ENCODE assay signal across 8 mouse cellular contexts in the genomic region with DNA sequence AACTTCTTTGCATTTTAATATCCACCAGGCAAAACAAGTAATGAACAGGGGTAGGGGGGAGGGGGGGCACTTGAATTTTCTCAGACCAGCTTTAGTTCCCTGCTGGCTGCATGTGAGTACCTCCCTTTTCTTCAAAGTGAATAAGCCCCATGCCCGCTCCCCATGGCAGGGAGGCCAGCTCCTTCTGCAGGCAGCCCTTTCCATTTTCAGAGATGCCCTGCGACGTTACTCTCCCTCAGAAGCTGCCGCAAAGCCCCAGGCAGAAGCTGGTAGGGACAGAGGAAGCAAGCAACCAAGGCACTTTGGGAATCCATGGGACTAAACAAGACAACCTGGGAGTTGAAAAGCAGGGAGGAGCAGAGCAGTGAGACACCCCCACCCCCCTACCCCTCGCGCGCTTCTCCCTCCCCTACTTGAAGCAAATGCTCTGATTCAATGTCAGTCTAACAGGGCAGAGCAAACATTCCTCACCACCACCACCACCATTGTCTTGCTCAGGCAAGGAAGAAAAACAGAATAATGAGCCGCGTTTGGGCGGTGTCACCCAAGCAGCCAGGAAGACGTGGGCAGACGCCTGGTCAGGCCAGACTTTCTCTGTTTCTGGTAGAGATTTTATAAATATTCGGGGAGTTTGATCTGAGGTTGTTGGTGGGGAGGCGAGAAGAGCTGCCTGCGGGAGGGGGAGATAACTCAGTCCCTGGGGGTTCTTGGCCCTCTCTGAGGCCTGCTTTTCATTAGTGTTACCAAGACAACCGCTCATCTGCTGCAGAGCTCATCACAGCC.
DNase-seq lines count a peak whose midpoint lies in the region; ATAC-seq and TF ChIP-seq lines count a peak whose summit lies in the region.

No protein-coding gene starts in this region.

- H3K4me1 ChIP-seq in liver, postnatal 0 days (ENCODE audit: insufficient read depth), result no peaks in the 10 kb centered on the region; the same call in 1 of the 2 replicates
- H3K4me1 ChIP-seq in heart, postnatal 0 days (ENCODE audit: control insufficient read depth, insufficient read depth), result peaks cover 35% of the 10 kb centered on the region
- peaks cover 50% of the 10 kb centered on the region for H3K4me1 ChIP-seq in neural tube, embryonic 15.5 days

- H3K27ac ChIP-seq in liver, postnatal 0 days (ENCODE audit: low read depth), result no peak overlapping the region
- H3K27ac ChIP-seq in heart, postnatal 0 days (ENCODE audit: low read depth), result peak overlapping the region; percentile 68
- H3K27ac ChIP-seq in left cerebral cortex, adult 2 months, result peak overlapping the region; percentile 70
- peak overlapping the region; percentile 84 for H3K27ac ChIP-seq in neural tube, embryonic 15.5 days (replicated peaks)

- intact Hi-C loops in left cerebral cortex, adult 2 months (cut with DNase I), result loop anchor here (1.0 to 5.0 kb wide), 2 partner anchors 187 to 198 kb away; a partner anchor contains a TSS

- WGBS in liver, postnatal 0 days (ENCODE audit: insufficient replicate concordance), result 49% methylated on average over 16 of the region's 16 CpGs
- 37% methylated on average over 16 of the region's 16 CpGs for WGBS in heart, postnatal 0 days
- 2% methylated on average over 16 of the region's 16 CpGs for WGBS in neural tube, embryonic 15.5 days

- H3K9ac ChIP-seq in liver, postnatal 0 days (replicated peaks), result no peak overlapping the region
- H3K9ac ChIP-seq in heart, postnatal 0 days (replicated peaks; ENCODE audit: low read depth, low read length), result no peak overlapping the region; the same call in 1 of the 2 replicates
- H3K9ac ChIP-seq in neural tube, embryonic 15.5 days (replicated peaks), result no peak overlapping the region

- H3K9me3 ChIP-seq in liver, postnatal 0 days (ENCODE audit: low read length), result no peaks in the 10 kb centered on the region
- H3K9me3 ChIP-seq in heart, postnatal 0 days (replicated peaks; ENCODE audit: control insufficient read depth, low read length), result no peaks in the 10 kb centered on the region
- no peaks in the 10 kb centered on the region; the same call in 1 of the 2 replicates for H3K9me3 ChIP-seq in neural tube, embryonic 15.5 days (replicated peaks)

- peak; percentile 30 for DNase-seq in liver
- no peak for DNase-seq in liver, postnatal 0 days
- peak; percentile 86 for DNase-seq in embryo, embryonic 9.5 days (ENCODE audit: extremely low spot score)
- peak; percentile 37 for DNase-seq in heart, postnatal 0 days (ENCODE audit: low spot score)
- peak; percentile 50 to 65 for DNase-seq in left cerebral cortex, adult 2 months (ENCODE audit: extremely low spot score in 1 of 2, low spot score in 2 of 2)
- DNase-seq in spleen, adult 18-20 months, result no peak
- DNase-seq in adrenal gland, adult 8-10 months, result no peak

- no peak for ATAC-seq in liver, postnatal 0 days
- ATAC-seq in heart, postnatal 0 days (ENCODE audit: insufficient read depth, low read depth), result peak; percentile 18; the same call in 1 of the 2 replicates
- peak; percentile 85 for ATAC-seq in neural tube, embryonic 15.5 days (ENCODE audit: low FRiP score)

- TF ChIP-seq EP300 in liver, postnatal 0 days (IDR thresholded peaks at IDR 0.05; ENCODE audit: low read depth), result no peak
- no peak for TF ChIP-seq EP300 in heart, postnatal 0 days (IDR thresholded peaks at IDR 0.05; ENCODE audit: low read depth)

- H3K4me2 ChIP-seq in liver, postnatal 0 days (ENCODE audit: low read depth, low read length), result no peak overlapping the region
- H3K4me2 ChIP-seq in heart, postnatal 0 days (ENCODE audit: low read depth, low read length), result no peak overlapping the region
- H3K4me2 ChIP-seq in neural tube, embryonic 15.5 days, result peak overlapping the region; percentile 28

- TF ChIP-seq CTCF in liver, postnatal 0 days (IDR thresholded peaks at IDR 0.05; ENCODE audit: low read depth), result no peak
- no peak for TF ChIP-seq CTCF in heart, postnatal 0 days (IDR thresholded peaks at IDR 0.05; ENCODE audit: low read depth)
- no peak for TF ChIP-seq CTCF in left cerebral cortex, adult 2 months (IDR thresholded peaks at IDR 0.05)

- no peaks in the 10 kb centered on the region for H3K36me3 ChIP-seq in liver, postnatal 0 days (replicated peaks; ENCODE audit: insufficient read depth, low read length)
- no peaks in the 10 kb centered on the region for H3K36me3 ChIP-seq in heart, postnatal 0 days (replicated peaks; ENCODE audit: control insufficient read depth, insufficient read depth, low read length)
- no peaks in the 10 kb centered on the region for H3K36me3 ChIP-seq in neural tube, embryonic 15.5 days

- no peak overlapping the region for H3K4me3 ChIP-seq in liver, postnatal 0 days (ENCODE audit: low read depth, low read length)
- no peak overlapping the region for H3K4me3 ChIP-seq in heart, postnatal 0 days (ENCODE audit: low read depth, low read length)
- no peak overlapping the region; the same call in 1 of the 2 replicates for H3K4me3 ChIP-seq in left cerebral cortex, adult 2 months
- no peak overlapping the region for H3K4me3 ChIP-seq in neural tube, embryonic 15.5 days (replicated peaks)

- no peaks in the 10 kb centered on the region for H3K27me3 ChIP-seq in liver, postnatal 0 days (ENCODE audit: insufficient read depth, low read length)
- H3K27me3 ChIP-seq in heart, postnatal 0 days (ENCODE audit: control insufficient read depth, insufficient read depth, low read length), result no peaks in the 10 kb centered on the region
- no peaks in the 10 kb centered on the region for H3K27me3 ChIP-seq in neural tube, embryonic 15.5 days (replicated peaks)

Comparison
In these comparisons a context has a peak if more than half of its experiments do, and no peak if none do; other contexts are left out.
1. DNase-seq: peak in liver (single experiment), embryo, embryonic 9.5 days (single experiment), heart, postnatal 0 days (single experiment) and left cerebral cortex, adult 2 months (2 of 2); none in liver, postnatal 0 days (single experiment), spleen, adult 18-20 months (0 of 2) and adrenal gland, adult 8-10 months (single experiment).